Mouse (Mus musculus) testis, adult 2 months (tissue): ENCODE measurements around the gene Ptprf. TPM values are rescaled to one million over a fixed set of nuclear protein-coding genes. Genes with fewer than 3 reads are reported as not detected.

Experiments
- H3K27ac ChIP-seq: fragments of 200-500 bp; 2 replicates; pipeline ENCODE4 v1.5.1; 2012; ENCODE audit warnings: low read depth, low read length; ENCODE audit not compliant: control insufficient read depth, insufficient read depth
- H3K27me3 ChIP-seq: fragments of 200-500 bp; 2 replicates; pipeline ENCODE4 v1.6.1; 2012; ENCODE audit warnings: mild to moderate bottlenecking, low read length, moderate library complexity; ENCODE audit not compliant: control insufficient read depth, insufficient read depth
- H3K36me3 ChIP-seq: fragments of 200-500 bp; 2 replicates; pipeline ENCODE4 v1.6.1; 2012; ENCODE audit warnings: mild to moderate bottlenecking, low read length; ENCODE audit not compliant: control insufficient read depth, insufficient read depth
- H3K4me1 ChIP-seq: fragments of 200-500 bp; 2 replicates; pipeline ENCODE4 v1.6.1; 2012; ENCODE audit warnings: low read length; ENCODE audit not compliant: control insufficient read depth, insufficient read depth
- H3K4me3 ChIP-seq: fragments of 200-500 bp; 2 replicates; pipeline ENCODE4 v1.5.1; 2012; ENCODE audit warnings: low read depth, mild to moderate bottlenecking, low read length, moderate library complexity, mixed read lengths; ENCODE audit not compliant: control insufficient read depth
- CTCF ChIP-seq: fragments of 200-500 bp; IDR thresholded peaks from 2 replicates; pipeline ENCODE4 v1.5.1; 2012; ENCODE audit warnings: low read depth, mild to moderate bottlenecking, inconsistent platforms, low read length, moderate library complexity; ENCODE audit not compliant: control insufficient read depth, insufficient read depth, insufficient replicate concordance
- POLR2A ChIP-seq: fragments of 200-500 bp; IDR thresholded peaks from 2 replicates; pipeline ENCODE4 v1.6.1; 2012; ENCODE audit warnings: low read depth, mild to moderate bottlenecking, inconsistent platforms, low read length, moderate library complexity; ENCODE audit not compliant: control insufficient read depth
- polyA plus RNA-seq: library from polyadenylated mRNA; depleted of rRNA; stranded (reverse); fragments of >200 nt; gene quantifications from 2 replicates; pipeline ENCODE4 v1.2.3, GENCODE M21; 2012

Ptprf gene
- polyA plus RNA-seq, 1 experiment: 15.2 TPM

DNA sequence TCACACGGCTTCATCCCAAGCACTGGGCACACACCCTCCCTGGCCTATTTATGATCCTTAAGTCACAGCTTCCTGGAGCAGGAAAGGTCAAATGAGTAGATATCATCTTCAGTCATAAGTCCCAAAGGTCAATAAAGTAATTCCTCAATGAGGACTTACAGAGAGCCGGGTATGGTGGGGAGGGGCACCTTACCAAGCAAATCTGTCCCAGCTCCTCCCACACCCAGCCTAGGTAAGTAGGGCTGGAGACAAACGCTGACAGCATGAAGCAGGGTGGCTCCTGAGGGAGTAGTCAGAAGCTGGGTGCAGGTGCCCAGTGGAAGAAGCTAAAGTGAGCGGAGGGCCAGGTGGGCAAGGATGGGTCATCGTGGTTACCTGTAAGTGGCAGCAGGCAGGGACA is 36.3 kb downstream of the Ptprf start:
- peaks cover 1% of the 10 kb centered on the region; the same call in 1 of the 2 replicates for H3K4me1 ChIP-seq
- TF ChIP-seq POLR2A (no peak), CTCF (no peak)
- H3K4me3 ChIP-seq: no peak overlapping the region
- H3K36me3 ChIP-seq: no peaks in the 10 kb centered on the region
- H3K27me3 ChIP-seq: no peaks in the 10 kb centered on the region
- H3K27ac ChIP-seq: no peak overlapping the region

DNA sequence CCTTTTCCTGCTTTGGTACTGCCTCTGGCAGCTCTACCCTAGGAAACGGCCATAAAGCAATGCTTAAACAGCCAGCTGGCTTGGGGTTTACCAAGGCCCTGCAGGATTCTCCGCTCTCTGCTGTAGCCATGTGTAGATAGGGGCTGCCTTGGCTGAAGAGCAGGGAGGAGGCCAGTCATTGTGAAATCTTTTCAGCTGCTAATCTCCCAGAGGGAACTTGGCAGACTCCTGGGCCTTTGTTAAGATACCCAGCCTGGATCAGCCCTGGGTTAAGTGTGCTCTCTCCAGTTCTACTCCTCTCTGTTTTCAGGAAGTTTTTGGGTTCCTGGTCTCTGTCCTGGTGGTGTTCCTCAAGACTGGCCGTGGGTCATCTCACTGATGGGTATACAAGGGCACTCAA is 43.9 kb downstream of the Ptprf start:
- no peaks in the 10 kb centered on the region for H3K4me1 ChIP-seq
- H3K27ac ChIP-seq: no peak overlapping the region
- no peak overlapping the region for H3K4me3 ChIP-seq
- H3K27me3 ChIP-seq: no peaks in the 10 kb centered on the region
- H3K36me3 ChIP-seq: no peaks in the 10 kb centered on the region
- no peak for TF ChIP-seq CTCF
- TF ChIP-seq POLR2A: no peak

DNA sequence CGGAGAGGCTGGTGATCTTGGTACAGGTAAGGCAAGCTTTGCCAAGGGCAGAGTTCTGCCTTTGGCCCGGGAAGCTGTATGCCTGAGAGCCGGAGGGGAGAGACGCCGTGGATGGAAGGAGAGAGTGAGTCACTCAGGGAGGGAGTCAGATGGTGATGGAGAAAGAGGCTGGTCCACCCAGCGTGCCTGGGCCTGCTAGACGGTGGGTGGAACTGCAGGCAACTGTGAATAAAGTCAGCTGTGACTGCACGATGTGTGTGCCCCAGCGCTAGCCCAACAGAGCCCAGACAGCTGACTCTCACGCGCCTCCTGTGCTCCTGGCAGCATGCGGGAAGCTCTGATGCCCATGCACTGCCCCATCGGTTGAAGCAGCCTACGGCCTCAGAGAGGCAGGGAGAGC is 45.4 kb downstream of the Ptprf start:
- H3K27me3 ChIP-seq: no peaks in the 10 kb centered on the region
- no peak overlapping the region for H3K27ac ChIP-seq
- no peaks in the 10 kb centered on the region for H3K4me1 ChIP-seq
- no peak overlapping the region for H3K4me3 ChIP-seq
- no peaks in the 10 kb centered on the region for H3K36me3 ChIP-seq
- TF ChIP-seq POLR2A (no peak), CTCF (no peak)

DNA sequence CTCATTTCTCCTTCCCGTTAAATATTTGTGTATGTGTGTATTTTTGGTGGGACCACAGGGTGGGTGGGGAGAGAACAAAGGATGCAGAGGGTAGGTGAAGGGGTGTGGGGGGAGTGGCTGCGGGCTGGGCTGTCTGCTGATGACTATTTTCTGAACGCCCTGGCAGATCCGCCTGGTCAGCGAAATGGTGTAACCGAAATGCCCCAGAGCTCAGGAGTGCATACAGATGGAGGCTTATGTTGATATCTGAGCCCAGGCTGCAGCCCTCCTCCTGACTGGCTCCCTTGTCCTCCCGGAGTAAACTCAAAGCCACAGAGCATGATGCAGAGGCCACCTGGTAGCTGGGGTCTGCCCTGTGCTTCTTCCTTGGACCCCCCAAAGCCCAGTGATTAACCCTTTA is 47.4 kb downstream of the Ptprf start:
- Histone ChIP-seq H3K36me3 (no peaks in the 10 kb centered on the region), H3K27me3 (no peaks in the 10 kb centered on the region), H3K27ac (no peak overlapping the region), H3K4me3 (no peak overlapping the region), H3K4me1 (no peaks in the 10 kb centered on the region)
- TF ChIP-seq CTCF: no peak
- TF ChIP-seq POLR2A: no peak

DNA sequence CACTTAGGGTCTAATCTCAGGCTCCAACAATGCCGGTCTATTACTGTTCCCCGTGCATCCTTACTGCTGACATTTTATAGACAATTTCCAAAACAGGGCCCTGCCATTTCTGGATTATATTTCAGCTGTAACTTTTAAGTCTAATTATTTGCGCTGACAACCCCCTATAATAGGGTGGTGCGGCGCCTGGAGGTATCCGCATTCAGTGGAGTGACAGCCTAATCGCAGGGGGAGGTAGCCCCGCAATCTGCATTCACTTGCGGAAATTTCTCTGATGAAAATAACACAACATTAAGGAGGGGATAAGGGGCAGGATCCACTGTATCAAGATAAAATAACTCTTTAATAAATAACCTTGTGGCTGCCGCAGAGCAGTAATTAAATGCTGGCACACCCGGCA is 47.9 kb downstream of the Ptprf start:
- Histone ChIP-seq H3K4me3 (no peak overlapping the region), H3K27me3 (no peaks in the 10 kb centered on the region), H3K36me3 (no peaks in the 10 kb centered on the region), H3K4me1 (no peaks in the 10 kb centered on the region), H3K27ac (no peak overlapping the region)
- TF ChIP-seq POLR2A (no peak), CTCF (no peak)

DNA sequence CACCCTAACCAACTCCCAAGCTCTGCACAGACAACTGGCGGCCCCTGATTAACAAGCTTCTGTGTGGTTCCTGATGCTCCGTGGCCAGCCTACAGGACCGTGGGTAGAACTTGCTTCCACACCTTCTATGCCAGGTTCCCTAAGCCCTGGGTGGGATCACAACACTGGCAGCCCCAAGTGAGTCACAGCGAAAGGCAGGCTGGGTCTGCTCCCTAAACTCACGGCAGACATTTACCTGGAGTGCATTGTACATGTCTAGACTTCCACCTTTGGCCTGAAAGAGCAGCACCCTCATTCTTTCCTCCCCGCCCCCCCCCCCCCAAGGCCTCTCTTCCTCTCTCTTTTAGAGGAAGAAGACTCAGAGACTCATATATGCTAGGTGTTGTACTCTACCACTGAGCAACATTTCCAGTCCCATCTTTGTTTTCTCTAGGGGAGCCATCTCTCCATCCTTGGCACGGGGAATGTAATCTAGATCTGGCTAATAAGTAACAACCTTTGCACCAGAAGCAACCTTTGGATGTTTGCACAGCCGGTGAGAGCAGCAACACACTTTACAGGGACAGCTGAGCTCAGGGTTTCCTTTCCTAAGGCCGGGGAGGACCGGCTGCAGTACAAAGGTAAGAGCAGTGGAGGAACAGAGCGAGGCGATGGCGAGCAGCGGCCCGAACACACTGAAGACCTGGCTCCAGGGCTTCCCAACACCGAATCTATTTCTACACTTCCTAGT is 51.1 kb downstream of the Ptprf start:
- Histone ChIP-seq H3K4me3 (no peak overlapping the region), H3K36me3 (no peaks in the 10 kb centered on the region), H3K27me3 (no peaks in the 10 kb centered on the region), H3K27ac (no peak overlapping the region), H3K4me1 (no peaks in the 10 kb centered on the region)
- TF ChIP-seq CTCF: no peak
- no peak for TF ChIP-seq POLR2A

DNA sequence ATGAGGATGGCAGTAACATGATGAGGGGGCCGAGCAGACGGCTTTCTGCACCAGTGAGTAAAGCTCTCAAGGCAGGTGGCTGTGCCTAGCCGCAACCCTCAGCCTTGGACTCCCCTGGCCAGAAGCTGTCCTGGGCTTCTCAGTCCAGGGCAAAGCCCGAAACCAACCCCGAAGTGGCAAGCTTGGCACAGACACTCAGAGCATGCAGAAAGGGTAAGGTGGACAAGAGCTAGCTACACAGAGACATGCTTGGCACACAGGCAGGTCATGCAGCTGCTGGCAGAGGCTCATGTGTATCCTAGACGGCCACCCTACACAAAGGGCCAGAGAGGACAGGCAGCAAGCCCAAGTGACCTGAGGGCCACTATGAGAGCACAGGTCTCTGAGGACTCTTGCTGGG is 52.5 kb downstream of the Ptprf start:
- no peak overlapping the region for H3K4me3 ChIP-seq
- H3K27me3 ChIP-seq: no peaks in the 10 kb centered on the region
- TF ChIP-seq POLR2A (no peak), CTCF (no peak)
- H3K36me3 ChIP-seq: no peaks in the 10 kb centered on the region
- no peak overlapping the region for H3K27ac ChIP-seq
- H3K4me1 ChIP-seq: no peaks in the 10 kb centered on the region

DNA sequence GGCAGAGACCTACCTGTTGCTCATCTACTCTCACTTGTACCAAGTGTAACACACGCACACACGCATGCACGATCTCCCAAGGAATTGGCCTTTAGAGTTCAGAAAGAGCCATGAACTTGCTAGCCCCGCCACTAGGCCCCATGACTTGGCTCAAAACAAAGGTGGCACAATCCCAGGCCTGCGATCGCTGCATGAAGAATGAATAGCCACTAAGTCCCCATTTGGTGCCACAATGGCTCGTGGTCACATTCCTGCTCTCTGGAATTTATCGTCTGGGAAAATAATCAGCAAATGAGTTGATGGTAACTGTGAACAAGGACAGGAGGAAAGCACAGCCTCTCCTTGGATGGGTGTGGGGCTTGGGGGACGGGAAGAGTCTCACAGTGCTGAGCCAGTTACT is 54.3 kb downstream of the Ptprf start:
- Histone ChIP-seq H3K27ac (no peak overlapping the region), H3K27me3 (no peaks in the 10 kb centered on the region), H3K4me1 (no peaks in the 10 kb centered on the region), H3K4me3 (no peak overlapping the region), H3K36me3 (no peaks in the 10 kb centered on the region)
- TF ChIP-seq POLR2A (no peak), CTCF (no peak)
